Mouse (Mus musculus) lung, postnatal 0 days (tissue): ENCODE data around the gene Rbm20. TPM values are rescaled to one million over a fixed set of nuclear protein-coding genes. Genes with fewer than 3 reads are reported as not detected.

Source experiments
- ATAC-seq: fragments of 200-750 bp; cut with Nextera tagmentation; 2 replicates; pipeline ENCODE4 v1.8.0; 2017; ENCODE audit warnings: moderate library complexity
- DNase-seq: peaks from one replicate; pipeline ENCODE4 v3.0.0-alpha.2; 2016; ENCODE audit warnings: low spot score
- H3K27ac ChIP-seq: fragments of 300-500 bp; sonication (generic); 2 replicates; pipeline ENCODE4 v1.5.1; 2014; ENCODE audit warnings: antibody characterized with exemption, mild to moderate bottlenecking, low read length, mixed read lengths
- H3K27me3 ChIP-seq: fragments of 300-500 bp; sonication (generic); replicated peaks from 2 replicates; pipeline ENCODE4 v1.6.1; 2014; ENCODE audit warnings: low read length, mixed read lengths; ENCODE audit not compliant: insufficient read depth
- H3K36me3 ChIP-seq: fragments of 300-500 bp; sonication (generic); 2 replicates; pipeline ENCODE4 v1.6.1; 2014; ENCODE audit warnings: low read length, mixed read lengths; ENCODE audit not compliant: insufficient read depth
- H3K4me1 ChIP-seq: fragments of 300-500 bp; sonication (generic); 2 replicates; pipeline ENCODE4 v1.6.1; 2014; ENCODE audit warnings: antibody characterized with exemption, low read depth, low read length, mixed read lengths; ENCODE audit not compliant: insufficient read depth
- H3K4me2 ChIP-seq: fragments of 300-500 bp; sonication (generic); replicated peaks from 2 replicates; pipeline ENCODE4 v1.6.1; 2014; ENCODE audit warnings: low read depth, mild to moderate bottlenecking, low read length, moderate library complexity, mixed read lengths
- H3K4me3 ChIP-seq: fragments of 300-500 bp; sonication (generic); 2 replicates; pipeline ENCODE4 v1.5.1; 2014; ENCODE audit warnings: low read depth, low read length
- H3K9ac ChIP-seq: fragments of 300-500 bp; sonication (generic); replicated peaks from 2 replicates; pipeline ENCODE4 v1.6.1; 2014; ENCODE audit warnings: low read depth, mild to moderate bottlenecking
- H3K9me3 ChIP-seq: fragments of 300-500 bp; sonication (generic); 2 replicates; pipeline ENCODE4 v1.6.1; 2016; ENCODE audit warnings: low read length, mixed read lengths
- CTCF ChIP-seq: IDR thresholded peaks from 2 replicates; pipeline ENCODE4 v1.5.1; 2016; ENCODE audit warnings: antibody characterized with exemption, mild to moderate bottlenecking
- EP300 ChIP-seq: IDR thresholded peaks from 2 replicates; pipeline ENCODE4 v1.6.1; 2016; ENCODE audit warnings: antibody characterized with exemption, mild to moderate bottlenecking, control low read depth
- WGBS: fragments of 180-500 bp; shearing (Covaris S2); extraction: QIAGEN DNeasy Blood & Tissue Kit; methylation state at CpG from one replicate; pipeline ENCODE4 v1.1.7; 2014; 5-methylcytosine and 5-hydroxymethylcytosine counted together
- polyA plus RNA-seq: library from polyadenylated mRNA; unstranded; fragments of >200 nt; fragmentation: Nextera tagmentation; extraction: Ambion mirVana; gene quantifications from 2 replicates; pipeline ENCODE4 v1.2.1, GENCODE M21; 2015

Rbm20 gene
- polyA plus RNA-seq, 1 experiment from 2014 or later = 0.51 TPM

DNA sequence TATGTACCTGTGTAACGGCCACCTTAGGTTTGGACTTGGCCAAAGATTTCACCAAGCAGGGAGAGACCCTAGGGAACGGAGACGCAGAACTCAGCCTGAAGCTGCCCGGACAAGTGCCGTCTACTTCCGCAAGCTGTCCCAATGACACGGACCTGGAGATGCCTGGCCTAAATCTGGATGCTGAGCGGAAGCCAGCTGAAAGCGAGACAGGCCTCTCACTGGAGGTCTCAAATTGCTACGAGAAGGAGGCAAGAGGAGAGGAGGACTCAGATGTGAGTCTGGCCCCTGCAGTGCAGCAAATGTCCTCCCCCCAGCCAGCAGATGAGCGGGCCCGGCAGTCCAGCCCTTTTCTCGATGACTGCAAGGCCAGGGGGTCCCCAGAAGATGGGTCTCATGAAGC lies 174.2 kb downstream of the Rbm20 start:
- 86% methylated on average over 13 of the region's 13 CpGs for WGBS
- H3K36me3 ChIP-seq = no peaks in the 10 kb centered on the region
- DNase-seq = no peak
- H3K4me2 ChIP-seq = no peak overlapping the region
- H3K9ac ChIP-seq = no peak overlapping the region
- no peak for ATAC-seq
- no peaks in the 10 kb centered on the region for H3K27me3 ChIP-seq
- no peak for TF ChIP-seq CTCF
- no peak for TF ChIP-seq EP300
- H3K9me3 ChIP-seq = no peaks in the 10 kb centered on the region
- H3K4me3 ChIP-seq = no peak overlapping the region
- no peak overlapping the region for H3K27ac ChIP-seq
- H3K4me1 ChIP-seq = peaks cover 5% of the 10 kb centered on the region; the same call in 1 of the 2 replicates

DNA sequence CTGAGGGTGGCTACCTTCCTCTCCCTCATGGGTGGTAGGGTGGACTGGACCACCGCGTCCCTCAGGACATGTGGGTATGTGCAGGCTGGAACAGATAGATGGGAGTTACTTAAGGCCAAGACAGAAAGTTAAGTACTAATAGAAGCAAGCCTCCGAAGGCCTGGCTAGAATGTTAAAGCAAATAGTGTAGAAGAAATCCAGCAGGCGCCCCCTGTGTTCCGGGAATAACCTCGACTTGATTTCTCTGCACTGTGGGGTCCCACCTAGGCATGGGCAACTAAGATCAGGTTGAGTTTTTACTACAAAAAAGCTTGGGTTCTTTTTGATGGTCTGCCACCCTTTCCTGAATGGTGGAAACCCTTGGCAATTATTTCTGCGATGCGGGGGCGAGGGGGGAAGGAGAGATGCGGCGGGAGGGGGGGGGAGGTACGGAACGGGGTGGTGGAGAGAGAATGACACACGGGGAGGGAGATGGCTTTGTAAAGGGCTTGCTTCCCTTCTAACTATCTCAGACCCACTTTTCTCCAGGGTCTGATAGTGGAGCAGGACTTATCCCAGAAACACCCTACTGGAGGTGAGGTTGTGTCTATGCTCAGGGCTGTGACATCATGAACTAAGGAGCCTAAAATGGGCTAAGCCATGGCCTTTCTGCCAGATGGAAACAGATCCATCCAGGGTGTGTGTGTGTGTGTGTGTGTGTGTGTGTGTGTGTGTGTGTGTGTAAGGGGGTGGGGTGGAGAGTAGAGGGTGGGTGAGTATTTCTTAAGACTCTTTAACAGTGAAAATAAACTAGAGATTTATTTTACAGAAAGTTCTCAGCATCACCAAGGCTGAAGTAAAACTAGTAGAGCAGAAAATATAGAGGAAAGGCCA lies 175.0 kb downstream of the Rbm20 start:
- no peaks in the 10 kb centered on the region for H3K9me3 ChIP-seq
- TF ChIP-seq CTCF (no peak), EP300 (no peak)
- no peak overlapping the region for H3K4me2 ChIP-seq
- no peak overlapping the region for H3K4me3 ChIP-seq
- ATAC-seq (no peak), DNase-seq (no peak)
- no peaks in the 10 kb centered on the region for H3K36me3 ChIP-seq
- H3K27ac ChIP-seq = no peak overlapping the region
- H3K4me1 ChIP-seq = peaks cover 5% of the 10 kb centered on the region; the same call in 1 of the 2 replicates
- H3K9ac ChIP-seq = no peak overlapping the region
- no peaks in the 10 kb centered on the region for H3K27me3 ChIP-seq
- 79% methylated on average over 14 of the region's 14 CpGs for WGBS

DNA sequence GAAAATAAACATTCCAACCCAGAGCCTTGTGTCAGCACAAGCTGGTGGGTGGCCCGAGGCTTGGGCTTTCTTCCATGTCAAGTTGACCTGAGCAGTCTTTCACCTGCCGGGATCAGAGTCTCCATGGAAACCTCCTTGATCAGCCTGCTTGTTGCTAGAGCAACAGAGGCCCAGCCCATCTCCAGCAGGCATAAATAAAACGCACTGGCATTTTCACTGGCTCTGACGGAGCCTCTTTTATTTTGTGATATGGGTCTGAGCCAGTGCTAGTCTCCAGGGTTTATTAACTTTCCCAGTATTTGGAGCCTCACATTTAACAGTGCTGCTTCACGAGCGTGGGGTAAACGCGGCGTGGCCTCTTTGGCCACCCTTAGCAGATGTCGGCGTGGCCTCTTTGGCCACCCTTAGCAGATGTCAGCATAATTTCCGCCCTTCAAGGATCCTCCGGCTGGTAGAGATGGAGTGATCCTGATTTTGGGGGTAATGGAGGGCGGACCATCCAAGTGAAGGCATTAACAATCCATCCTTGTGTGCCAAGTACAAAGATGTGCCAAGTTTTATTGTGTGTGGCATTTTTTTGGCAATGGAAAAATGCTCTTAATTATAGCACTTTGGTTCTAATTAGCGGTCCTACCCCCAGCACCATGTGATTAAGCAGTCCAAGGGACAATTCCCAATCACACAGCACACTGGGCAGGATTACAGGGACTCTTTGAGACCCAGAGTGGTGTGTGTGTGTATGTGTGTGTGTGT lies 175.8 kb downstream of the Rbm20 start:
- peak; percentile 58 for DNase-seq
- H3K27ac ChIP-seq = no peak overlapping the region
- TF ChIP-seq CTCF = no peak
- no peak for TF ChIP-seq EP300
- no peak overlapping the region for H3K4me2 ChIP-seq
- H3K4me1 ChIP-seq = peaks cover 5% of the 10 kb centered on the region; the same call in 1 of the 2 replicates
- no peak overlapping the region for H3K9ac ChIP-seq
- peak; percentile 8; the same call in 1 of the 2 replicates for ATAC-seq
- 35% methylated on average over 15 of the region's 15 CpGs for WGBS
- H3K4me3 ChIP-seq = no peak overlapping the region
- H3K27me3 ChIP-seq = no peaks in the 10 kb centered on the region
- no peaks in the 10 kb centered on the region for H3K9me3 ChIP-seq
- H3K36me3 ChIP-seq = no peaks in the 10 kb centered on the region

DNA sequence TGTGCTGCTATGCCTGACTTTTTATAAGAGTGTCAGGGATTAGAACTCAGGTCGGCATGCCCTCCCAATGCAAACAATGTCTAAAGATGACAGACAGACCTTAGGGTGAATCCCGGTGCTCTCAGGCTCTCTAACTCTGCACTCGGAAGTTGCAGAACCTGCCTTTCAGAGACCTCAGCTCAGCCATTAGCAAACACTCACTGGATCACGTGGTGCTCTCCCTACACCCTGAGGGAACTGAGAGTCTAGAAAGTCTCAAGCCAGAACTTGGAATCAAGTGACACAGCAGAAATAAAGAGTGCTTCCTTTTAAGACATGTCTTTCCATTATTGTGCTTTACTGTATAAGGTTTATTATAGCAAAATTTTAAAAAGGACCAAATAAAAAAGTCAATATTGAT lies 177.9 kb downstream of the Rbm20 start:
- no peaks in the 10 kb centered on the region for H3K27me3 ChIP-seq
- H3K4me2 ChIP-seq = no peak overlapping the region
- no peak overlapping the region for H3K9ac ChIP-seq
- no peak overlapping the region for H3K27ac ChIP-seq
- no peaks in the 10 kb centered on the region for H3K36me3 ChIP-seq
- H3K4me3 ChIP-seq = no peak overlapping the region
- WGBS = 46% methylated on average over 4 of the region's 4 CpGs
- DNase-seq (peak; percentile 49), ATAC-seq (peak; percentile 32; the same call in 1 of the 2 replicates)
- H3K9me3 ChIP-seq = no peaks in the 10 kb centered on the region
- peaks cover 12% of the 10 kb centered on the region; the same call in 1 of the 2 replicates for H3K4me1 ChIP-seq
- no peak for TF ChIP-seq EP300
- TF ChIP-seq CTCF = no peak

DNA sequence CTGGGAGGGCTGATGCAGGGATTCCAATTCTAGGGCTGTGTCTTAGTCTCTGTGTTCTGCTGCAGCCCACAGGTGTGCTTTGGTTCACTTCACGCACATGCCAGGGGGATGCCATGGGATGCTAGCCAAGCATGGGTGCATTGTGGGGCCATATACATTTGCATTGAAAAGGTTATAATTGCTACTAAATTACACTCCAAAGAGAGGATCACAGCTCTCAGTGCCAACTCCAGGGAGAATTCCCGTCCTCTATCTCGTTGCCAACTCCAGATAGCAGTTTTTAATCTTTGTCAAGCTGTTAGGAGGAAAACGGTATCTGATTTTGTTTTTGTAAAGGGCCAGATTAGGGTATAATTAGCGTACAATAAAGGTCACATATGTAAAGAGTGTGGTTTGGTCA lies 178.7 kb downstream of the Rbm20 start:
- no peak overlapping the region for H3K27ac ChIP-seq
- no peaks in the 10 kb centered on the region for H3K9me3 ChIP-seq
- DNase-seq = no peak
- H3K4me2 ChIP-seq = no peak overlapping the region
- 68% methylated on average over 5 of the region's 5 CpGs for WGBS
- H3K9ac ChIP-seq = no peak overlapping the region
- H3K4me3 ChIP-seq = no peak overlapping the region
- TF ChIP-seq CTCF (no peak), EP300 (no peak)
- no peaks in the 10 kb centered on the region for H3K36me3 ChIP-seq
- no peak for ATAC-seq
- H3K27me3 ChIP-seq = no peaks in the 10 kb centered on the region
- peaks cover 9% of the 10 kb centered on the region; the same call in 1 of the 2 replicates for H3K4me1 ChIP-seq

DNA sequence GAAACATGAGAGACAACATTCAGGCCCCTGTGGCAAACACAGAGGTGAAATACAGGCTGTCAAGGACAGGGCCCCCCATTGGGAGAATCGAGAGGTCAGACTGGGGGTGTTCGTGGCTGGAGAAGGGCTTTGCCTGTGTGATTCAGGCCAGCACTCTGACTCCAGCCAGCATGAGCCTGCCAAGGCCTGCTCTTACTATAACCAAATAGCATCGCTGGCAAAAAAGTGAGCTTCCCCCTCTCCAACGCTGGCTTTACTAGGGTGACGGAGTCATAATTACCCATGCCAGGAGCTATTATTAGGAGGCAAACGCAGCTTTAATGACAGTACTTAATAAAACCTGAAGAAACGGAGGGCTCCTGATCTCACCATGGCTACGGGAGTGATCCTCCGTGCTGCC lies 179.7 kb downstream of the Rbm20 start:
- H3K4me2 ChIP-seq = no peak overlapping the region
- no peak for DNase-seq
- WGBS = 83% methylated on average over 9 of the region's 9 CpGs
- no peak overlapping the region for H3K4me3 ChIP-seq
- no peaks in the 10 kb centered on the region for H3K9me3 ChIP-seq
- no peak overlapping the region for H3K9ac ChIP-seq
- H3K4me1 ChIP-seq = peaks cover 7% of the 10 kb centered on the region; the same call in 1 of the 2 replicates
- H3K27me3 ChIP-seq = no peaks in the 10 kb centered on the region
- no peaks in the 10 kb centered on the region for H3K36me3 ChIP-seq
- TF ChIP-seq EP300 (no peak), CTCF (no peak)
- ATAC-seq = no peak
- no peak overlapping the region for H3K27ac ChIP-seq
